Mouse (Mus musculus) thymus, adult 2 months (tissue): ENCODE data around the gene Lrrc25.

Source experiments
- CTCF ChIP-seq: fragments of 200-500 bp; IDR thresholded peaks from 2 replicates; pipeline ENCODE4 v1.5.1; 2012; ENCODE audit warnings: mild to moderate bottlenecking, control low read depth, low read length, moderate library complexity, borderline replicate concordance; ENCODE audit not compliant: control insufficient read depth, poor library complexity, insufficient read depth; ENCODE audit errors: extremely low read depth
- POLR2A ChIP-seq: fragments of 200-500 bp; IDR thresholded peaks from 2 replicates; pipeline ENCODE4 v1.6.1; 2012; ENCODE audit warnings: mild to moderate bottlenecking, low read length, control low read depth, moderate library complexity; ENCODE audit not compliant: control insufficient read depth, poor library complexity, insufficient read depth; ENCODE audit errors: extremely low read depth

DNA sequence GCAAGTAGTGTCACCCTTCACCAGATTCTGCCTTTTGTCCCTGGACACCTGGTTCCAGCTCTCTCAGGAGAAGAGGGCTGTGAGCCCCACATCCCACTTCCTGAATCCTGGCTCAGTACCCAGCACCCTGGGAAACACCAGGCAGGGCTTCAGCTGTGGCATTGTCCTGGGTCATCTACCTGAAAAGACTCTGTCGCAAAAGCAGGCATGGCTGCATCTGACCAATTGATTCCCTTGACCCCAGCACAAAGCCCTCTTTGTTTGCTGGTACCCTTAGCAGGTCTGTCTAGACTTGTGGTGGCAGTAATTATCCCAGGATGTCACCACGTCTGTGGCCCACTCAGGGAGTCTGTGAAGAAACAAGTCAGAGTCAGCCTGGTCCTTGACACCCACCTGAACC lies 39.5 kb downstream of the Lrrc25 start:
- TF ChIP-seq POLR2A = no peak
- TF ChIP-seq CTCF = no peak
